Mouse (Mus musculus): ENCODE data around the gene Galnt10.

The Galnt10 gene

DNA sequence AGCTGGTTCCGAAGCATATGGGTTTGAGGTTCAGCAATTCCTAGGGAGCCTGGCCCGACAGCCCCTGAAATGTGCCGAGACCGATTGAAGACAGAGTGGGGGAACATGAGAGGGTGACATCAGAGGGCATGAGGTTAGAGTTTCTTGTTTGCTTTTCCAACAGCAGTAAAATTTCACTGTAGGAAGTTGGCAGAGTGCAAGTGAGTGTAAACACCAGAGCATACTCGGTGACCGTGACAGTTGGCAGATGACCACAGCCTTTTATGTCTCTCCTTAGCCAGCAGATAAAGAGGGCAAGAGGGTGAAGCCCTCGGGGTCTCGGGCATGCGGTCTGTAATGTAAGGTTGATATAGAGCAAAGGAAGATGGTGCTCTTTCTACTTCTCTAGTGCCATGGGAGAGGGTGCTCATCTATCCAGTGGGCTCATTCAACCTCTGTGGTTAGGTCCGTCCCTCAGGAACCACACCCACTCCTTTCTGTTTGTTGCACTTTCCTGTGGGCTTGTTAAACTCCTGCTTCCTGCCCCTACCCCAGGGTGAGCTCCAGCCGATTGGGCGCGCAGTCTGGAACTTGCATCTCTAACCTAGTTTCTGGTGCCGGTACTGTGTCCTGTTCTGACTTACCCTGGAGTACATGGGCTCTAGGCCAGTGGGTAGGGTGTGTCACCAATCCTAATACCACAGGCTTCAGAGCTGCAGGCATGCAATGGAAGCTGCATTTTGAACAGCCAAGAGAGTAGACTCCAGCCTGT, 43.1 kb downstream of the Galnt10 start:
- no peak for DNase-seq (ENCODE audit: low read depth in 1 of 2, low spot score in 2 of 2)

DNA sequence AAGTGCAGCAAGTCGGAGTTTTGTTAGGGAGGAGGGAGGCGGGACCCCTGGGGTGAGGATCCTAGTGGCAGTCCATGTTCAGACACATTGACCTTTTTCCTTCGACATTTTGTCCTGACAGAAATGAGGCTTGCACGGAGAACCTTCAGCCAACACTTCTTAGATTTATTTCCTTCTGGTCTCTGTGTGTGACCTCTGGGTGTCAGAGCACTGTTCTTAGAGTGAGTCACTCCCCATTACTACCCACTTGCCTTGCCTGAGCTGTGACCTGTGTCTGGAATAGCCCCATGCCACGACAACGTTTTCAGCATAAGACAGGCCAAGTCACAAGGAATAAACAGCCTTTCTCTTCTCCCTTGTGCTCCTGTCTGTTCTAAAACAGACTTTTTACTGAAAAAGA, 44.6 kb downstream of the Galnt10 start:
- DNase-seq (ENCODE audit: low read depth in 1 of 2, low spot score in 2 of 2): no peak

DNA sequence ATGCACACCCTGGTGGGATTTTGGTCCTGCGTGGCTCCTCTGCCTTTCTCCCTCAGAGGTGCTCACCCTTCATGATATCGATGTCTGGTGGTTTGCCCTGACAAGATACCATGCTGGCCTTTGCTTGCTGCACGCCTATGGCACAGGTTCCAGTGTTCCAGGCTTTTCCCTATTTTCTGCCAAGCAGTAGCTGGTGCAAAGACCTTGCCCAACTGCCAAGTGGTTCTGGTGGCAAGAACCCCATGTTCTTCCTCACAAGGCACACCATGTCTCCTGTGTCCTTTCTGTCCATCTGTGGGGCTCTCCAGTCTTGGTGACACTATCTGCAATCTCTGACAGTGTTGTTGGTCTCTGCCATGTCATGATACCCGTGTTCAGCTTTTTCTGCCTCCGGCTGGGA, 45.6 kb downstream of the Galnt10 start:
- no peak for DNase-seq (ENCODE audit: low read depth in 1 of 2, low spot score in 2 of 2)

DNA sequence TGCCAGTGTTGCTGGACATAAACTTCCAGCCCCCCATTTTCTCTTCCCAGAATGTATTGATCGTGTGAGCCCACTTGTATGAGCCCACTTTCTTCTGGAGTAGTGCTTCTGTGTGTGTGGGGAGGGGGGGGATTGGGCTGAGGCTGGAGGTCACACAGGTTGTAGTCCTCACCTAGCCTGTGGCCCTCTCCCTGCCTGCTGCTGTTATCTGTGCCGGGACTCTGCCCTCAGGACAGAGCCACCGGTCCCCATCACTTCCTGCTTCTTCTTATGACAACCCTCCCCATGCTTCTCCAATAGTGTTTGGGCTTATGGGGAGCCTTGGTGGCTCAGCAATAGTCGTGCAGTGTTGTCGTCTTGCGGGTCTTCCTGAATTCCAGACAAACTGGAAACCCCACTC, 46.7 kb downstream of the Galnt10 start:
- DNase-seq (ENCODE audit: low read depth in 1 of 2, low spot score in 2 of 2): no peak

DNA sequence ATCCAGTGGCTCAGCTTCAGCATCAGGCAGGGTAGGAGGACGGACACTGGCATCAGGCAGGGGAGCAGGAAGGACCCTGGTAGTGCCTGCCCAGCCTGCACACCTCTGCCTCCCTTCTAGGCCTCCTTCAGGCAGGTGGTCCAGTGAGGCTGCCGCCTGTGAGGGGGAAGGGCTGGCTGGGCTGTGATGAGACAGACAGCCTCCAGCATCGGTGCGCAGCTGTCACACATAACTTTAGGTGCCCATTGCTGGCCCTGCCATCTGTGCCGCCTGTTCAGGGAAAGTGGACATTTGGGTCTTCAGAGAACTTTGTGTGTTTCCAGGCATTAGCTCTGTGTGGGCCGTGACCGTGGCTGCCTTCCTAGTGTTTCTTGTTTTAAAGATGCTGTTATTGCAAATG, 47.5 kb downstream of the Galnt10 start:
- DNase-seq (ENCODE audit: low read depth in 1 of 2, low spot score in 2 of 2): no peak

DNA sequence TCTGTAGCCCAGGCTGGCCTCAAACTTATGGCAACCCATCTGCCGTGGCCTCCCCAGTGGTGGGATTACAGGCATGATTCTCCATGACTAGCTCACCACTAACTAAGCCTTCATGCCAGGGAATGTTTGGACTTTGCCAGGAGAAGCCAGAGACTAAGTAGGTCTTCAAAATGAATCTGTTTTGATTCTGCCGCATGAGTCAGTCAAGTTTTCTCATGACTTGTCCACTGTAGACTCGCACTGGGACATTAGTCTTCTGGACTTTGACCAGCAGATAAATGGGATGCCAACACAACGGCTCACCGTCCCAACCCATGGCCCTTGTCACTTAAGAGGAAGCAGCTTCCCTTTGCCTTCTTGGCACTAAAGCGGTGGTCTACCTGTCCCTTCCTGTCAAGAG, 49.2 kb downstream of the Galnt10 start:
- DNase-seq (ENCODE audit: low read depth in 1 of 2, low spot score in 2 of 2): no peak

DNA sequence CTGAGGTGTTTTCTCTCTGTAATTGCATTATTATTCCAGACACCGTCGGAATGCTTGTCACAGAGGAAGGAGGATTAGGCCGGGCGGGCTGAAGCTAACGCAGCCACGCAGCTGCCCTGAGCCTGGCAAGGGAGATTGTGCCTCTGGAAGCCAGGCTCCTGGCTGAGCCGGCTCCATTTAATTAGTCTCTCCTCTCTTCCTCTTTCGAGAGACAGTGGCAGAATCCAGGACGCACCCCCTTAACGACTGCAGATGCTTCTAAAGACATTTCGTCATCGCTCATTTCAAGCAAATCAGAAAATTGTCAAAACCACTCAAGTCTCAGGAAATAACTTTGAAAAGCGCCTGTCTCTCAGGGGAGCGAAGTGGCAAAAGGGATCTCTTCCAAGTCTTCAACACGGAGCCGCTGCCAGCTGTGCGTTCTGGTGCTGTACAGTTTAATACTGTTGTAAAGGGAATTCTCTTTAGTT, 51.0 kb downstream of the Galnt10 start:
- DNase-seq (ENCODE audit: low read depth in 1 of 2, low spot score in 2 of 2): no peak

DNA sequence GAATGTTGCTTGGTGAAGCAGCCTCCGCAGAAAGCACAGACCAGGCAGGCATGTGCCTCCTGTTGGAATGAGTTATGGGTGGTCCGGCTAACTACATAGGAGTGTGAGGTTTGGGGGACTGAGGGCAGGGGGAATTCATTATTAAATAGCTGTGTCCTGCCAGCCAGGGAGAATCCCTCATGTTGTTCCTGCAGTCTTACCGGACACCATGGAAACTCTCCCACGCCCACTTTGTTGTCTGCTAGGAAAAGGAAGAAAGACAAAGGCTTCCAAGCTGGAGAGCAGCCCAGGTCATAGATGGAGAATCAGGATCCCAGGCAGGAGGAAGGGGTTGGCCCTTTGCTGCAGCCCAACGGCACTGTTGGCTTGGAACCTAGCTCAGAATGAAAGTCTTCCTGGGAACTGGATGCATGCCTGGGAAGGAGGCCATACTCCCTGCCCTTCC, 51.6 kb downstream of the Galnt10 start:
- DNase-seq (ENCODE audit: low read depth in 1 of 2, low spot score in 2 of 2): no peak

DNA sequence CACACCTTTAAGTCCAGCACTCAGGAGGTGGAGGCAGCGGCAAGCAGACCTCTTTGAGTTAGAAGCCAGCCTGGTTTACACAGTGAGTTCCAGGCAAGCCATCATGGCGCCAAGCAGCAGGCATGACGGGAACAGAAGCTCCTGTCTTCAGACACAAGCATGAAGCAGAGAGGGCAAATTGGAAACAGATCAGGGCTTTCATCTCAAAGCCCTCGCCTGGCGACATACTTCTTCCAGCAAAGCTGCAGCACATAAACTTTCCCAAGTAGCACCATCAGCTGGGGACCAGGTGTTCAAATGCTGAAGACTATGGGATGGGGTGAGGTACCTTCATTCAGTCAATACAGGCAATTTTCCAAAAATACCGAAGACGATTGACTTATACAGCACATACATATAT, 54.9 kb downstream of the Galnt10 start:
- DNase-seq (ENCODE audit: low read depth in 1 of 2, low spot score in 2 of 2): no peak

DNA sequence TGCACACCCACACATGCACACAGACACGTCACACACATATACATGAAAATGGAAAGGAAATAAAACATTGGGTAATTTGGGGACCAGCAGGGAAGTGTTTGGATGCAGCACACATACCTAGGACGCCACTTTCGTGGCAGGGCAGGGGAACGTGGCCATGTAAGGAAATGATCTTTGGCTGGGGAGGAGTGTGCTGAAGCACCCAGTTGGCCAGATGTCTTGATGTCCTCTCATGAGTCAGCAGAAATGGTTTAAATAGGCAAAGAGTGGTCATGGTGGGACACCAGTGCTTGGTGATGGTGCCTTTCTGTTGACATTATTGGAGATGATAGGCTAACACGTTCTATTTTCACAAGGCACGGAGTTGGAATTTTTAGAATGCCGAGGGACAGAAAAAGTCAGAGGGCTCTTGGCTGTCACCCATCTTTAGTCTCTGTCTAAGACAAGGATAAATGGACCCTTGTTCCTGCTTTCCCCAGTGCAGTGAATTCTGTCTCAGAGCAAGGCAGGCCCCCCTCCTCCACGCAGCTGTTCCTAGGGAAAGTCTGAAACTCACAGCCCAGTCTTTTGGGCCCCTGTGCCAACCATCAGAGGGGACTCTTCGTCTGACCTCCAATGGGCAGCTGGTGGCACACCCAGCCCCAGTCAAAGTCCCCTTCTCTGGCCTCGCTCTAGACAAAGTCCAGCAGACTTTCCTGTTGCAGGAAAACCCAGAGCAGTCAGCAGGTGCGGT, 56.1 kb downstream of the Galnt10 start:
- DNase-seq (ENCODE audit: low read depth in 1 of 2, low spot score in 2 of 2): no peak

DNA sequence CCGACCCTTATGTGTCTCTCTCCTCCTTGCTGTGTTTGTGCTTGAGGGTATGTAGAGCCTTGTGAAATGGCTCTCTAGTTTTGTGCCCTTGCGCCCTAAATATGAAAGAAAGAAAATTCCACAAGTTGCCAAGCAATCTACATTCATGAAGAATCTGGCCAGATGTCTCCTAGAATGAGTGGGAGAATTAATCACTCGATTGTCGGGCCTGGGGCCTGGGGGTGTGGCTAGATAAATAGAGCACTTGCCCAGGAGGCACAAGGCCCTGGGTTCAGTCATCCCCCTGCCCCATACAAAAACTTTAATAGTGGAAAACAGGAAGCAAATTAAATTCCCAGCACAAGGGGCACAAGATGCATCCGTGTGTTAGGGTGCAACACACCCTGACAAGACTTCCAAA, 56.7 kb downstream of the Galnt10 start:
- DNase-seq (ENCODE audit: low read depth in 1 of 2, low spot score in 2 of 2): no peak

DNA sequence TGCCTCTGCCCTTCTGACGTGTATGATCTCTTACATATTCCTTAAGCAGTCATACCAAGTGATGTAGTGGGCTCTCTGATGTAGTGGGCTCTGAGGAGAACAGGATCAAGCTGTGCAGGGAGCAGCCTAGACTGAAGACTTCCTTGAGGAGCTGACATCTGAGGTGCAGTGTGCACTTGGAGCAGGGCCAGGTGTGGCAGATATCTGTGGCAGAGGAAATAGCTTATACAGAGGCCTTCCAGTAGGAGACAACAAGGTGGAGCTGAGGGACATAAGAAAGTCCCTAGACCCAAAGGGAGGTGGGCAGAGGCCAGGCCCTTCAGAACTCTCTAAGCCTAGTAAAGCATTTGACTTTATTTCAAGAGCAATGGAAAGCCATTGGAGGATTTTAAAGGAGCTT, 61.4 kb downstream of the Galnt10 start:
- DNase-seq (ENCODE audit: low read depth in 1 of 2, low spot score in 2 of 2): no peak

DNA sequence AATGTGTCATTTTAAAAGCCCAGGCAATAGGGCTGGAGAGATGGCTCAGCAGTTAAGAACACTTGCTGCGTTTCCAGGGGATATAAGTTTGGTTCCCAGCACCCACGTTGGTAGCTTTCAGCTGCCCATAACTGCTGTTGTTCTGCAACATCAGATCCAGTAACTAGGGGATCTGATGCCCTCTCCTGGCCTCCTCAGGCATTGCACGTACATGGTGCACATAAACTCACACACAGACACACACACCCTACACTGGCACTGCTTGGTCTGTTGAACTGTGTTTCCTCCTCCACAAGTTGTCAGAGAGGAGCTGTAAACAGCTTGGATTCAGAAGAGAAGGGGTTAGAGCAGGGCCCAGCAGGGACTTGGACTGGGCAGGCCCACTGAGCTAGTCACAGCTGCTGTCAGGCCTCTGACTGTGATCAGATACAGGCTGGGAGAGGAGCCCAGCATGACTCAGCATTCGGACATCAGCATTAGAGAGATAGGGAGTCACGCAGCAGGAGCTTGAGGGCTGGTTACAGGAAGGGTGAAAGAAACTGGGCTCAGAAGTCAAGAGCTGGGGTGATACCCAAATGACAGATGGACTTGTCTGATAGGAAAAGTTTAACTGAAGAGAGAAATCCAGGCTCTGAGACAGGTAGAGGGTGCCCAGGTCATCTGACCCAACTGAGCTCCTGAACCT, 62.0 kb downstream of the Galnt10 start:
- DNase-seq (ENCODE audit: low read depth in 1 of 2, low spot score in 2 of 2): no peak

DNA sequence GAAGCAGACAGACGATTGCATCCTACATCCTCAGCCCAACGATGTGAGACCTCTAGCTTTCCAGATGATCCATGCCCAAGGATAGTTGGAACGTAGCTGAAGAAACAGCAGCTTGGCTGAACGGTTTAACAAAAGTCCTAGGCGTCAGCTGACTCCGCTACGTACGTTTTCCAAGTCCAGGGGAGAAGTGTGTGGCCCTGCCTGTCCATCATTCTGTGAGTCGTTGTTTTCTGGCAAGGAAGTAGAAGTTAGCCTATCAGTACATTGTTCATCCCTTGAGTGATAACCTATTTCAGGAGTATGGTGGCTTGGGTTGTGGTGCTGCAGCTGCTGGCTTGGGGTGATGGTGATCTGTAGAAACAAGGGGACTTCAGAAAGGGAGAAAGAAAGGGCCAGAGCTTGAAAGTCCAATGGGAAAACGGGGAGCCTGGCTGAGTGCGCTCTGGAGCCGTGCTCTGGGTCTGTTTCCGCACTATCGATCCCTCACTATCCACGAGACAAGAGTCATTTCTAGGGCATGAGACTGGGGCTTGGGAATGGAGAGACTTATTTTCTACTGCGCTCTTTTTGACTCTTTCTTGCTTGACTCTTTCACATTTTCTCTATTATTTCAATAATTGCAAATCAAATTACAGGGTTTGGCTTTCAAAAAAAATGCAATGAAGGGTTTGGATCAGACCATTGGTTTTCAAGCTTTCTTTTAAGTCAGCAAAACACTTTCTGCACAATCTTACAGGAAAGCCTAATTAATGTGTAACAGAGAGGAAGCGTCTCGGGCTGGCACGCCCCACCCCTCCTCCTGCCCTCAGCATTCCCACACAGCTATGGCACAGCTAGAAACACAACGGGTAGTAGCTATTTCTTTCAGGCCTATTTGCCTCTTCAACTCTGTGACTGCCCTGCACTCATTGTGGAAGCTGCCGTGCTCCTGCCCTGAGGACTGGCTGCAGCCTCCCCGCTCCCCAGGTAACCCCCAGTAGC, 63.2 kb downstream of the Galnt10 start:
- no peak for DNase-seq (ENCODE audit: low read depth in 1 of 2, low spot score in 2 of 2)

DNA sequence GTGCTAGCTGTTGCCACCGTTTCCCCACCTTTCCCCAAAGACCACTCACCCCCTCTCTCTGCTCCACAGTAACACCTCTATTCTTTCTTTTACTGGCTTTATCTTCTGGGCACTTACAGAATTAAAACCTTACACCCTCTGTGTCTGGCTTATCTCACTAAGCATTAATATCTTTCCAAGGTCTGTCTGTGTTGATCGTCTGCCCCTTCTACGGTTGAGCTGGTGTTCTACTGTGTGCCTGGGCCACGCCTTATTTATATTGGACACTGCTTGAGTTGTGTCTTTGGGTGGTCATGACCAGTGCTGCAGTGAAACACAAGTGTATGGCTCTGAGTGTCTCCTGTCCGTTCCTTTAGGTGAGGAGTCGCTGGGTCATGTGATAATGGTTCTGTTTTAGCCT, 68.7 kb downstream of the Galnt10 start:
- no peak for DNase-seq (ENCODE audit: low read depth in 1 of 2, low spot score in 2 of 2)

DNA sequence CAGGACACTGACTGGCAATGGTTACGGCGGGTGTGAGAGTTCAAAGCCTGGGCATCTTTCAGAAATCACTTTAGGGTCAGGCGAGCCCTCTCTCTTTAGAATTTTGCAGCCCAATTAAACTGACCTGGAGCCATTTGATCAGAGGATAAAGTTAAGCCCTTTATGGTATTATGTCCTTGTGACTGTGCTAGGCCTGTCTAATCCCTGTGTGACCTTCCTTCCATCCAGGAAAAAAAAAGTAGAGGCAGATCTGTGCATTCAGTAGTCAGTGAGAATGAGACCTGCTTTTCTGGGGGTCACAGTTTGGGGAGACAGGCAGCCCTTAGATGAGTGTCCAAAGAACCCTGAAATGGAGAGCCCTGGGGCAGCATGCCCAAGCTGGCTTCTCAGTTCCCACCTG, 71.5 kb downstream of the Galnt10 start:
- no peak for DNase-seq (ENCODE audit: low read depth in 1 of 2, low spot score in 2 of 2)

DNA sequence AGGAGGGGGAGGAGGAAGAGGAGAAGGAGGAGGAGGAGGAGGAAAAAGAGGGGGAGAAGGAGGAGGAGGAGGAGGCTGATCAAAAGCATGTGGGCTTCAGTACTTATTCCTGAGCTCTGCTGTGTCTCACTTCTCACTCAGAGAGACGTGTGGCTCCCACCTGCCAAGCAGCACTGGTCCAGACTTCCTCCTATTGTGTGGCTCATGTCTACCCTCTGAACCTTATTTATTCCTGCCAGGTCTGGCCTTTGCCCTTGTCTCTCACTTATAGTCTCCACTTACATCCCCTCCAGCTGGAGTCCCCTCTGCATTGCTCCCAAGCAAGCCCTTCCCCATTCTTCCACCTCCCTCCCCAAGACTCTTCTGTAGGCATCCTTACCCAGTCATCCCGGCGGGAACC, 72.2 kb downstream of the Galnt10 start:
- no peak for DNase-seq (ENCODE audit: low read depth in 1 of 2, low spot score in 2 of 2)

DNA sequence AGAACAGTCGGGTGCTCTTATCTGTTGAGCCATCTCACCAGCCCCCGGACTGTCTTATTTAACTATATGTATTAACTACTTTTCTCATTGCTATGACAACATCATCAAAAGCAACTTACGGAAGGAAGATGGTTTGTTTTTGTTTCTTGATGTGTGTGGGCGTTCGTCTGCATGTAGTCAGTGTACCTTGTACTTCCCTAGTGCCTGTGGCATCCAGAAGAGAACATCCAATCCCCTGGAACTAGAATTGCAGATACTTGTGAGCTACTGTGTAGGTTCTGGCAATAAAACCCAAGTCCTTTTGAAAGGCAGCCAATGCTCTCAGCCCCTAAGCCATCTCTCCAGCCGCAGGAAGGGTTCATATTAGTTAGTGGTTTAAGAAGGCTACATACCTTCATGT, 72.8 kb downstream of the Galnt10 start:
- DNase-seq (ENCODE audit: low read depth in 1 of 2, low spot score in 2 of 2): no peak

DNA sequence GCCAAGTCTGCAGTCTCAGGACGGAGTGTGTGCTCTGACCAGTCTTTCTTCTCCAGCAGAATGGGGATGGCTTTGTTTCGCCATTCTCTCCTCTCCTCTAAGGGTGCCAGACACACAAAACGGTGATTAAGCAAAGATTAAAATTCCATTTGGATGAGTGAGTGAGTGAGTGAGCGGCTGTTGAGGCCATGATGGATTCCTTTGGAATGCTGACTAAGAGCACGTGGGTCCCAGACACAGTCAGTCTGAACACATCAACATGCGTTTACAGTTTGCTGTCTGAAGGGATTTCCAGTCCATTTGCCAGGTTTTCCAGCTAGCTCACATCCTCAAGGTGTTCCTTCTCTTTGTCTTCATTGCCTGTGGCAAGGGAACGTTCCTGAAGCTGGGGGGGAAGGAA, 74.4 kb downstream of the Galnt10 start:
- DNase-seq (ENCODE audit: low read depth in 1 of 2, low spot score in 2 of 2): no peak

DNA sequence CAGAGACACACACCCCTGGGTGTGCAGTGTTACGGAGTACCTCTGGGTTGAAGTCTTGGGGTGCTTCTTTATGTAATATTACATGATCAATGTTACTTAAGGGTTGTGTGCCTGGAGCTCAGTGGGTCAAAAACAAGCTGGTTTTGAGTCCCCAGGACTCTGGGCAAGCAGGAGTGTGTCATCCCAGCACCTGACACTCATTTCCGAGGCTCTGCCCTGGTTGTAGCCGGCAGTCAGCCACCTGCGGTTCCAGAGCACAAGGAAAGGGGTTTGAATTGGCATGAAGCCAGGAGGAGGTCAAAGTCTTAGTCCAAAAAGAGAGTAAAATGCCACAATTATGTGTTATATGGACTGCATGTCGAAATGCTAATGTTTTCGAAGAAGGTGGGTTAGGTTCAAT, 74.8 kb downstream of the Galnt10 start:
- no peak for DNase-seq (ENCODE audit: low read depth in 1 of 2, low spot score in 2 of 2)

Measured in monocyte, adult 2 months (primary cell).